Mouse (Mus musculus) mouse trophoblast stem cell (cell line): Measurements from ENCODE around the gene Eef1g.

Source experiments
- in situ Hi-C, 2 experiments: fragments of 300-500 bp; cut with MseI, MboI; formaldehyde crosslinking; loops; 2 replicates in 1 of 2; 3 replicates in 1 of 2; pipeline ENCODE4 v1.15.1; 2025

The Eef1g gene

GRCm38 (mm10) chr19:9025562-9026257, 58.9 kb downstream of the Eef1g start:
- in situ Hi-C loops: no loop called here

GRCm38 (mm10) chr19:9026634-9027033, 59.8 kb downstream of the Eef1g start:
- in situ Hi-C loops: no loop called here

GRCm38 (mm10) chr19:9027795-9028194, 61.0 kb downstream of the Eef1g start:
- in situ Hi-C loops: no loop called here
